Mouse (Mus musculus) ES-E14 (cell line): ENCODE results near the gene Hvcn1. TPM values are rescaled to one million over a fixed set of nuclear protein-coding genes. Genes with fewer than 3 reads are reported as not detected.
A peak's percentile ranks its signal among the peaks of the same experiment; 100 is the strongest.

Source experiments
- DNase-seq: peaks from one replicate; pipeline ENCODE4 v3.0.0-alpha.2; 2013; ENCODE audit warnings: low read depth, low spot score
- H3K27ac ChIP-seq: 2 replicates; pipeline ENCODE4 v1.5.1; 2012; ENCODE audit warnings: low read depth, mild to moderate bottlenecking, low read length, moderate library complexity, mixed read lengths; ENCODE audit not compliant: poor library complexity, insufficient read depth, severe bottlenecking
- H3K36me3 ChIP-seq: 2 replicates; pipeline ENCODE4 v1.6.1; 2012; ENCODE audit warnings: mild to moderate bottlenecking, low read length, moderate library complexity, mixed read lengths; ENCODE audit not compliant: control insufficient read depth, poor library complexity, insufficient read depth, severe bottlenecking
- H3K4me1 ChIP-seq, 2 experiments: fragments of 150-350 bp in 1 of 2; sonication (generic) in 1 of 2; 2 replicates each; pipeline ENCODE4 v1.6.1; 2012; ENCODE audit warnings: low read length in 2 of 2, mild to moderate bottlenecking in 1 of 2, mixed read lengths in 1 of 2; ENCODE audit not compliant: control insufficient read depth in 2 of 2, insufficient read depth in 2 of 2, poor library complexity in 1 of 2
- H3K4me3 ChIP-seq, 2 experiments: fragments of 150-350 bp in 1 of 2; sonication (generic) in 1 of 2; 2 replicates each; pipeline ENCODE4 v1.5.1; 2012; ENCODE audit warnings: low read length in 2 of 2, low read depth in 1 of 2, mild to moderate bottlenecking in 1 of 2, mixed read lengths in 1 of 2; ENCODE audit not compliant: insufficient read depth in 1 of 2, poor library complexity in 1 of 2, severe bottlenecking in 1 of 2
- H3K9ac ChIP-seq: 2 replicates; pipeline ENCODE4 v1.6.1; 2012; ENCODE audit warnings: low read depth, mild to moderate bottlenecking, low read length, mixed read lengths; ENCODE audit not compliant: poor library complexity, insufficient read depth, severe bottlenecking
- H3K9me3 ChIP-seq: fragments of 150-350 bp; sonication (generic); 2 replicates; pipeline ENCODE4 v1.6.1; 2012; ENCODE audit warnings: low read depth, mild to moderate bottlenecking, low read length; ENCODE audit not compliant: control insufficient read depth, insufficient read depth
- CHD2 ChIP-seq: IDR thresholded peaks from 2 replicates; pipeline ENCODE4 v1.6.1; 2014; ENCODE audit warnings: mild to moderate bottlenecking, low read depth, low read length, inconsistent platforms
- HCFC1 ChIP-seq: IDR thresholded peaks from 2 replicates; pipeline ENCODE4 v1.6.1; 2012; ENCODE audit warnings: low read length, inconsistent platforms, borderline replicate concordance; ENCODE audit not compliant: insufficient read depth
- MAFK ChIP-seq: IDR thresholded peaks from 2 replicates; pipeline ENCODE4 v1.6.1; 2014; ENCODE audit warnings: mild to moderate bottlenecking, low read depth, low read length, inconsistent platforms; ENCODE audit not compliant: insufficient read depth
- ZC3H11A ChIP-seq: IDR thresholded peaks from 2 replicates; pipeline ENCODE4 v1.6.1; 2012; ENCODE audit warnings: low read depth, mild to moderate bottlenecking, inconsistent platforms, low read length, borderline replicate concordance
- ZNF384 ChIP-seq: IDR thresholded peaks from 2 replicates; pipeline ENCODE4 v1.6.1; 2012; ENCODE audit warnings: low read depth, low read length, inconsistent platforms
- in situ Hi-C, 2 experiments: fragments of 600-800 bp; cut with MboI; formaldehyde crosslinking; loops; one replicate each; pipeline ENCODE4 v1.15.1; 2025; ENCODE audit warnings: low sequenced_read_pairs in 2 of 2, inconsistent platforms in 1 of 2; ENCODE audit not compliant: unreplicated experiment in 2 of 2
- total RNA-seq: library from RNA; depleted of rRNA; stranded (reverse); fragments of 300-350 nt; gene quantifications from 2 replicates; pipeline ENCODE4 v1.2.3, GENCODE M21; 2012

Gene Hvcn1
- total RNA-seq, 1 experiment: 35.7 TPM

- H3K4me1 ChIP-seq: peaks cover 4 to 20% of the 10 kb centered on the region in 2 experiments; a peak in 3 of 4 replicates
- H3K9ac ChIP-seq: peak overlapping the region; percentile 59
- H3K4me3 ChIP-seq: peak overlapping the region in 1 of 2 experiments; percentile 3; a peak in 1 of 4 replicates
- no peaks in the 10 kb centered on the region for H3K36me3 ChIP-seq
- no peaks in the 10 kb centered on the region for H3K9me3 ChIP-seq
- in situ Hi-C loops: no loop called here
- peak overlapping the region; percentile 93 for H3K27ac ChIP-seq
- peak; percentile 77 for DNase-seq
- TF ChIP-seq CHD2: peak; percentile 82; the same call in 1 of the 2 replicates
- no peak for TF ChIP-seq MAFK
- TF ChIP-seq HCFC1: no peak
- TF ChIP-seq ZNF384: peak; percentile 93
Observed at GRCm38 (mm10) chr5:122191269-122192063, 15.1 kb upstream of the Hvcn1 start.

- in situ Hi-C loops: no loop called here
- peaks cover 4 to 20% of the 10 kb centered on the region in 2 experiments; a peak in 3 of 4 replicates for H3K4me1 ChIP-seq
- H3K27ac ChIP-seq: no peak overlapping the region
- H3K9me3 ChIP-seq: no peaks in the 10 kb centered on the region
- H3K36me3 ChIP-seq: no peaks in the 10 kb centered on the region
- H3K9ac ChIP-seq: no peak overlapping the region
- DNase-seq: no peak
- H3K4me3 ChIP-seq: no peak overlapping the region
- TF ChIP-seq ZC3H11A (no peak), ZNF384 (peak; percentile 92)
Observed at GRCm38 (mm10) chr5:122192347-122192746, 14.3 kb upstream of the Hvcn1 start.

GRCm38 (mm10) chr5:122200872-122201271 lies 5.7 kb upstream of the Hvcn1 start:
- Histone ChIP-seq H3K27ac (peak overlapping the region; percentile 8; the same call in 1 of the 2 replicates), H3K9ac (no peak overlapping the region), H3K36me3 (peaks cover 3% of the 10 kb centered on the region; the same call in 1 of the 2 replicates), H3K4me3 (no peak overlapping the region), H3K9me3 (no peaks in the 10 kb centered on the region), H3K4me1 (peaks cover 4 to 5% of the 10 kb centered on the region in 2 experiments; a peak in 3 of 4 replicates)
- in situ Hi-C loops: no loop called here
- DNase-seq: no peak
- no peak for TF ChIP-seq ZC3H11A
- no peak for TF ChIP-seq ZNF384
- no peak for TF ChIP-seq HCFC1
- TF ChIP-seq MAFK: no peak
- no peak for TF ChIP-seq CHD2

GRCm38 (mm10) chr5:122201904-122202303 lies 4.7 kb upstream of the Hvcn1 start:
- Histone ChIP-seq H3K9ac (no peak overlapping the region), H3K4me1 (peaks cover 4 to 8% of the 10 kb centered on the region in 2 experiments; a peak in 3 of 4 replicates), H3K36me3 (peaks cover 3% of the 10 kb centered on the region; the same call in 1 of the 2 replicates), H3K27ac (no peak overlapping the region), H3K9me3 (no peaks in the 10 kb centered on the region), H3K4me3 (no peak overlapping the region)
- in situ Hi-C loops: no loop called here
- no peak for DNase-seq
- no peak for TF ChIP-seq ZC3H11A
